Mouse (Mus musculus) lung, postnatal 0 days (tissue): ENCODE data around the gene Exoc6.

Experiments used
- CTCF ChIP-seq: IDR thresholded peaks from 2 replicates; pipeline ENCODE4 v1.5.1; 2016; ENCODE audit warnings: antibody characterized with exemption, mild to moderate bottlenecking
- EP300 ChIP-seq: IDR thresholded peaks from 2 replicates; pipeline ENCODE4 v1.6.1; 2016; ENCODE audit warnings: antibody characterized with exemption, mild to moderate bottlenecking, control low read depth

DNA sequence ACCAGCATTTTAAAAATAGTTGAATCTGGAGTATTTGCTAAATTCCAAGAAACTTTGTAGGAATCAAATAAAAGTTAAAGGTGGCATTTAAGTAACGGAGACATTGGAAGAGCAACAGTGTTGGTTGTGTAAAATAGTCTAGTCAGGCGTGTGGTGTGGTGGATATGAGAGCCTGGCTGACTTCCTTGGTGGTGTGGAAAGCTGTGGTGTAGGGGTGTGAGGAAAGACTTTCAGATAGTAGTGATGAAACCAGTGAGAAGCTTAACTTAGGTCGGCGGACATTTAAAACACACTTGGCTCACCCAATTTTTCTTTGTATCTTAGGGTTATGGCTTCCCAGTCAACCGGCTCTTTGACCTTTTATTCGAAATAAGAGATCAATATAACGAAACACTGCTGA is 40.3 kb downstream of the Exoc6 start:
- TF ChIP-seq CTCF = no peak
- no peak for TF ChIP-seq EP300
